Mouse (Mus musculus) embryonic stem cell, embryonic (primary cell): ENCODE measurements at regions not wholly inside any gene's neighbourhood (a gene's known extent, or its start where the extent isn't known, plus 50 kb on each side); places are given as distances from the start of the nearest gene placed in this dataset.

Source experiments
- CTCF ChIA-PET, 4 experiments: fragments of 300-600 bp in 2 of 4; fragments of 350-600 bp in 2 of 4; sonication (Branson Sonifier 250); formaldehyde crosslinking; loops; one replicate each; lab custom pipeline; 2022; ENCODE audit warnings: inconsistent platforms in 2 of 4; lab: Charles Lee
- POLR2A ChIA-PET, 4 experiments: fragments of 300-600 bp in 2 of 4; fragments of 350-600 bp in 2 of 4; sonication (Branson Sonifier 250); formaldehyde crosslinking; loops; one replicate each; lab custom pipeline; 2022; ENCODE audit warnings: antibody characterized with exemption in 4 of 4, inconsistent platforms in 1 of 4; lab: Charles Lee

DNA sequence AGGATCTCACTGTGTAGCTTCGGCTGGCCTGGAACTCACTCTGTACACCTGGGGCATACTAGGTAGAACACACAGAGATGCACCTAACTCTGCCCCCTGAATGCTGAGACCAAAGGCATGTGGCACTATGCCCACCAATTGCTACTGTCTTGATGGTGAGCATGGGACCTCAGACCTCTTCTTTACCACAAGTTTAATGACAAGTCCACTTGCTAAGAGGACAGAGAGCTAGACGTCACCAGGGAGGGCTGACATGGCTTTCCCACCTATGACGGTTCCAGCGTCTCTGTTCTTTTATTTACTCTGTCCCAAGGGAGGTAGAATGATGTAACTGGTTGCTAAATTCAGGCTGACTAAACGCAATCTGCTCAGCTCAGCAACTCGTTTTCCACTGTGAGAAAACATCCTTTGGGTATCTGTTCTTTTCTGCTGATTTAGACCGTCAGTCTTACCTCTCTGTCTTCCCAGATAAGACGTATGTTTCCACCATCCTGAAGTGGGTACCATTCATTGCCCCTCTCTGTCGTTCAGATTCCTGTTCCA, 88.6 kb upstream of the Adra1d start:
- CTCF ChIA-PET, result no interaction called here
- POLR2A ChIA-PET, result no interaction called here

DNA sequence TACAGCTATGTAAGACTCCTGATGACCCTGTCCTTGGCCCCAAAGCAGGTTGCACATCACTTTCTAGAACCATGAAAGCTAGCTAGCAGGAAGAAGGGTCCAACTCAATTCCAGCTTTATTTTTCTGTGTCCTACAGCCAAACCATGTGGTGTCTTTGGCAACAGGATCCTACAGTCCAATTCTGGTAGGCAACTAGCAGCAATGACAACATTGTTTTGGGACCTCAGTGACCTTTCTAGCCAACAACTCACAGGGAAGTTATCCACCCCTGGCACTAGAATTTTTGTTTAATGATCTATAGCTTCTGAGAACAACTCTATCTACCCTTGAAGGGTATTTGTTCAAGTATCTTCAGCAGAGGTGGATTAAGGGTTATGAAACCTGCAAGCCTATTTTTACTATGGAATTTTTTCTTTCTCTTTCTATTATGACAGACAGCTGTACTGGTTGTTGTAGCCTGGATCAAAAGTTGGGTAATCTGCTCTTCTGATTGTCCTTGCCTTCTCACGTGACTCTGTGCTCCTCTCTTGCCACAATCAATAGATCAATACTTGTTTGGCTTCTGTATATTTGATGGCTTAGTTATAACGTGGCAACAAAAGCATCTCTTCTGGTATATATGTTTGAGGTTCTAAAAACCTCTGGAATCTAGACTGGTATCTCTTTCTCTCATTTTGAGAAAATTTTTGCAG, 82.2 kb upstream of the Adra1d start:
- CTCF ChIA-PET, result interaction anchor here in 2 of 4 experiments (0.6 to 0.7 kb wide), 2 partner anchors 201 to 228 kb away, joined by 3 to 10 read pairs; no protein-coding TSS in a partner anchor
- POLR2A ChIA-PET, result no interaction called here

DNA sequence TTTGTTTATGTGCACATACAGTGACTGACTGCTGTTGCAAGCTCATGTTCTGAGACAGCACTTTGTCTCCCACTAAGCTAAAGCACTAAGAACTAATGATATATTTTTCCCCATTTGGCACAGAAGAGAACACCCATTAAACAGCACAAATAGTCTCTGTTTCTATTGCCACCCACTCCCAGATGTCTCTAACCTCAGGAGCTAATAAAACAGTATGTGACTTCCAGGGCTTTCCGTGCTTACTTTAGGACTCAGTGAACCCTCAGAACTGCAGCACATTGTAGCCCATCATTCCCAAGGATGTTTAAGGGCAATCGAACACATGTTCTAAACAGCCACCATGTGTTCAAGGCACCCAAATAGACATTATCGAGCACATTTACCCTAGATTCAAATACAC, 80.4 kb upstream of the Adra1d start:
- POLR2A ChIA-PET, result interaction anchor here in 1 of 4 experiments (0.5 kb wide), 1 partner anchor 186 kb away, joined by 3 read pairs; no protein-coding TSS in a partner anchor
- CTCF ChIA-PET, result no interaction called here

DNA sequence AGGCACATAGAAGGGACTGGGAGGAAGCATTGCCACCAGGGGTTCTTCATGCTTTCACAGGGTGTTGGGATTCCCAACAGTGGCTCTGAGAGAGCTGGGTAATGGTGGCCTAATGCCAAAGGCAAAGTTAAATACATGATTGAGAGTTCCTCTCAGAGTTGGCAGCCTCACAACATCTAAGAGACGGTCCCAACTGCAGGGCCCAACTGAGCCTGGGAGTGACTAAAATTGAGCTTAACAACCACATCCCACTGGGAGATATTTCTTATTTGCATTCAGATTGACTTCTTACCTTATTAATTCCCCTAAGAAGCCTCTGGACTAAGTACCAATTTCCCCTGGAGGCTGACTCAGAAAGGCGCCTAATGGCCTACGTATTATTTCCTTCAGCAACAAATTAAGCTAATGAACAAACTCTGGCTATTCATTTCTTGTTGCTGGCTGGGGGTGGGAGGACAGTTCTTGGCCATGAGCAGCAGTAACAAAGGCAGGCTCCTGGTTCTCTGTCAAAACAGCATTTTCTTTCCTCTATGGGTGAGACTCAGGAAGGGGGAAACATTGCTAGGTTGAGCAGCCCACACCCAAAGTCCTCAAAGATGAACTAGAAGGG, 77.0 kb upstream of the Adra1d start:
- POLR2A ChIA-PET, result no interaction called here
- CTCF ChIA-PET, result no interaction called here

DNA sequence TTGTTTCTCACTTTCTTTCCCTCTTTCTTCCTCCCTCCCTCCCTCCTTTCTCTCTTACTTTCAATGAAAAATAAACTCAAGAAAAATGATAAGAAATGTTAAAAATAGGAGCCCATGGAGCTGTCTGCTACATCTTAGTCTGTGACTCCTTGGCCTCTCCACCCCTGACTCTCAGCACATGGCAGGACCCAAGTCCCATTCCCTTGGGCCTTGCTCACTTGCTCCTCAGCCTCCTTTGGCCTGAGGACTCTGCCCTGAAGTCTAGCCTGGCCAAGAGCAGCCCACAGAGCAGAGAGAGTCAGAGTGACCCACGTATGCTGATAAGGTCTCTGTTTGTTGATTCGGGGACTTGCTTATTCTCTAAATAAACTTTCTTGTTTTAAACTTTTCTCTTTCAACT, 73.7 kb upstream of the Adra1d start:
- ChIA-PET CTCF (no interaction called here), POLR2A (no interaction called here)

DNA sequence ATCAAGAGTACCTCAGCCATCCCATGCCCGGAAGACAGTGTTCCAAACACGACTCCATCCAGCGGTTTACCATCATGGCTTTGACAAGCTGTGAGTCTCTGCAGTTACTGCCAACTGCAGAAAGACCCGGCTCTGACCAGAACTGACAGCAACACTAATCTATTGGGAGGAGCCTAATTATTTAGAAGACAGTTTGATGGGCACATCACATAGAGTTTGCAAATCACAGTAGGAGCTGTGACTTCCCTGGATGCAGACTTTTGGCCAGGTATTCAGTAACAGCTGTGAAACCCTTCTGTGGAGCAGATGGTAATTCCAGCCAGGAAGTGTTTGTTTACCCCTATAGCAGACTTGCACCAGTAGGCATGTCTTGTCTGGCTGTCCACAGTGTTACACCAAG, 55.8 kb upstream of the Adra1d start:
- POLR2A ChIA-PET, result no interaction called here
- CTCF ChIA-PET, result no interaction called here

DNA sequence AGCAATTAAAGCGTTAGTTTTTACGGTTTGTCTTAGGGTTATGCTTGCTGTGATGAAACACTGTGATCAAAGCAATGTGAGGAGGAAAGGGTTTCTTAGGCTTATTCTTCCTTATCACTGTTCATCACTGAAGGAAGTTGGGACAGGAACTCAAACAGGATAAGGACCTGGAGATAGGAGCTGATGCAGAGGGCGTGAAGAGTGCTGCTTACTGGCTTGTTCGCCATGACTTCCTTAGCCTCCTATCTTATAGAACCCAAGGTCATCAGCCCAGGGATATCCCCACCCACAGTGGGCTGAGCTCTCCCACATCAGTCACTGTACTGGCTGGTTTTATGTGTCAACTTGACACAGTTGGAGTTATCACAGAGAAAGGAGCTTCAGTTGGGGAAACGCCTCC, 50.4 kb upstream of the Adra1d start:
- ChIA-PET POLR2A (no interaction called here), CTCF (interaction anchor here in 2 of 4 experiments (0.6 to 1.4 kb wide), 2 partner anchors 82 to 135 kb away, joined by 3 read pairs; no protein-coding TSS in a partner anchor)
